Mouse (Mus musculus) right cerebral cortex, adult 18-20 months (tissue): ENCODE measurements around the gene Tmem126b.

Experiments
- DNase-seq: peaks from one replicate; pipeline ENCODE4 v3.0.0; 2022; ENCODE audit warnings: mixed read lengths

The Tmem126b gene

DNA sequence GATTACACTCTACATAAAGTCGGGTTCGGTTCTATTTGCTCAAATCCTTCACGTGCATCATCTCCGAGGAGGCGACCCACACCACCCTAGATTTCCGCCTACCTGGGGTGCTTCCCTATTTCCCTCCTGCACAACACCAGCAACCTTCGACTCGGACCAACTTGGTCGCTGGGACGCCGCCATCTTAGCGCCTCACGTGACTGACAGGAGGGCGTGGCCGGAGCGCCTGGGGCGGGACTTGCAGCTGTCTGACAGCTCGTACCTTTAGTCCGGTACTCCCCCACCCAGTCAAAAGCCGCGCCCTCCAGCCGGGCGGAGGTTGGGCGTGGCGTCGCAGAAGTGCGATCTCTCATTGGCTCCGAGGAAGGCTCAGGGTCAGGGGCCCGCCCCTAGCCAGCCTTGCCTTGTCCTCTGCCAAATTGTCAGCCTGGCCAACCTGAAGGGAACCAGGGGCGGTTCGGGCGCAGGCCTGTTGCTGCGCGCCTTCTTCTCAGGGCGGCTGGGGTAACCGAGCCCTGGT is at the start of gene Tmem126b:
Gene Tmem126b (minus strand): TSS at position 209 of the 520 bp plus-strand sequence.
- peak; percentile 100 for DNase-seq

DNA sequence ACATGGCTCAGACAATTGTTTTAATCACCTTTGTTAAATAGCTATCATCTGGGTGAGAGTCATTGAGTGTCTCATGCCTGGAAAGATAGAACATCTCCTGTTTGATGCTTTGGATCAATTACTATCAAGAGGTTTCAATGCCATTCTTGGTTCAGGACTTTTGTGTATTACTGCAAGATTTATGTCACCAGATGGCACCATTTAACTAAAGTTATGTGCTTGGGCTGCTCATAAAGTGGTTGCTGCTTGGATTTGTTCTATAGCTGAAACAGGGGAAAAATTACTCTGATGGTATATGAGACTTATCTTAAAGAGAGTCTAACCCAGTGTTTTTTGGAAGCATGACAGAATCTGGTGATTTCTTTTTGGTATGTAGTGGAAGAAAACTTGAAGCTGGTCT is 36.5 kb upstream of the Tmem126b start:
- peak; percentile 10 for DNase-seq

DNA sequence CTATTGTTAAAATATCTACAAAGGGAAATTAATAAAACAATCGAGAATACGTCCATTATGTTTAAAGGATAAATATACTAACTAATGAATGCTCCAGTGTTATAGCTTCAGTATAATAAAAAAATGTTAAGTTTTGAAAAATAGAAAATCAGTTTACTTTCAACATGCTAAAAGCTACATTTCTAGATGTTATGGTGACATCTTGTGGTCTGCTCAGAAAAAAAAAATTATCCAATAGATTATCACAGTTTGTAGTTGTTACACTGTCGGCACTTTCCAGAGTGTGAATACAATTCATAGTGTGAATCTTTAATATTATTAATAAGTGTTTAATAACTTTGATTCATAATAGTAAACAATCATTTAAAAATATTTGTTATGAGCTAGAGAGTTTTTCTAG is 32.3 kb upstream of the Tmem126b start:
- DNase-seq: no peak

DNA sequence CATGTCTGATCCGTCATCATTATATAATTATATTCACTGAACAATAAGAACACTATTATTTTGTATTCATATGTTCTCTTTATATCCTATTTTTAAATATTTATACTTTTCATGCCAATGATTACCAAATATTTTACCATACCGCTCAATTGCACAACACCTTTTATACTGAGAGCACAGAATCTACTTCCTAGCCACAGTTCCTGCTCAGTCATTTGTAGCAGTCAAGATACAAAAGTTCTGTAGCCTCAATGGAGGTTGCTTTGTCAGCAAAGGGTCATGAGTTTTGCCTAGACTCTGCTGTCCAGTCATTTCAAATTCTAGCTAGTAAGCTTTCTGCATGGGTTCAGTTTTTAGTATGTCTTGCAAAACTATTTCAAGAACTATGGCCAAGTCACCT is 6.8 kb upstream of the Tmem126b start:
- DNase-seq: no peak

DNA sequence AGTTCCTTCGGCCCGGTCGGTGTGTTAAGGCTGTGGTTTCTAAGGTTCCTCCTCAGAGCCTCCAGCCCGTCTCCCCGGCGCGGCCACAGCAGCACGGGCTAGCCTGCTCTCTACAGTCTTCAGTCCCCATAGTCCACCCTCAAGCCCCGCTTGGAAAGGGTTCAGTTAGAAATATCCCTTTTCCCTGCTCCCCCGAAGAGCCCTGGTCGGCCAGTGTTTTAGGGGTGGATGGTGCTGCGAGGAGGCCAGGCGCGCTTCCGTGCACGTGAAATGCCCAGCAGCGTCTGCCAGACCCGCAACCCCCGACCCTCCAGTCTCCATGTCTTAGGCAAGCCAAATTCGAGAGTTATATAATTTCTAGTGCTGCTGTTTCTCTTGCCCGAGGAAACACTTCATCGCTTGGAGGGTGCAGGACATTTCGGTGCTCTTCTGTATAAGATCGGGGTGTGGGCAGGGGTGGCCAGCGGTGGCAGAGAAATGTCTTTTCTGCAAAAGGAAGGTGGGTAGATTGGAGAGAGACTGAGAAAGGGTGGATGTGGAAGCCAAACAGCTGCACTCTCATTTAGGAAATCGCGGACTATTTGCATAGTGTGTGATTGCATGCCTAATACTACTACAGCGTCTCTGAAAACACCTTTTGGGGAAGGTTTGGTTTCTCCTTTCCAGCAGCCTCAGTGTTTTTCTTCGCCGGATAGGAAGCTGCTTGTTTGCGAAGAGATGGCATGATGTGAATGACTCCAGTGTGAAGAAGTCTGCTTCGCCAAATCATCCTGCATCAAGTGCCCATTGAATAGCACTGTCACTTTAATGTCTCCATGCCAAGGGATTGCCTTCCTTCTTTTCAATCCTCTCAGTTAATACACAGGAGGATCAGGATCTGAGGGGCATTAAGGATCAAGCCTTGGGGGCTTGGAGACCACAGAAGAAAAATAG is 778 bp upstream of the Tmem126b start, which contains the start of gene Dlg2:
Gene Dlg2 (plus strand): TSS at position 360 of the 933 bp plus-strand sequence.
- peak; percentile 47 for DNase-seq

DNA sequence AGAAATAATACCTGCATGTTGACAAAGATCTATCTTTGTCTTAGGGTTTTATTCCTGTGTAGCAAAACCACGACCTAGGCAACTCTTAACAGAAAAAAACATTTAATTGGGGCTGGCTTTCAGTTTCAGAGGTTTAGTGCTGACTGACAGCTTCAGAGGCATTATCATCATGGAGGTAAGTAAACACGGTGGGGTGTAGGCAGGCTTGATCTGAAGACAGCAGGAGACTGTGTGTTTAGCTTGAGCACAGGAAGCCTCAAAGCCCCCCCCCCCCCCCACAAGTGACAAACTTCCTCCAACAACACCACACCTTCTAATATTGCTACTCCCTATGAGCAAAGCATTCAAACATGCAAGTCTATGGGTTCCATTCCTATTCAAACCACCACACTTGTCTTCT is 2.3 kb downstream of the Tmem126b start:
- no peak for DNase-seq

DNA sequence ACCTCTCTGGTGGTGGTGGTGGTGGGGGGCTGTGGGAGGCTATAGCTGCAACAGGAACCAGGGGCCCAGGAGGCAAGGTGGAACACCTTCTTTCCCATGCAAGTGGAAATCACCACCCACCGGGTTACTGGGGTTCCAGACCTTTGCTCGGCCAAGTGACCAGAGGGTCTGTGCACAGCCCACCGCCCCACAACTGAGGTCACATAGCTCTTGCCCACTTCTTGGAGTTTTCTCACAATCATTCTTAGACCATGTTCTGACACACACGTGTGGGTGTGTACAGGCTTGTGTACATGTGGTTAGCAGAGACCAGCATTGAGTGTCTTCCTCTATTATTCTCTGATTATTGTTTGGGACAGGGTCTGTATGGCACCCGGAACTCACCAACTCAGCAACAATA is 14.4 kb downstream of the Tmem126b start:
- no peak for DNase-seq

DNA sequence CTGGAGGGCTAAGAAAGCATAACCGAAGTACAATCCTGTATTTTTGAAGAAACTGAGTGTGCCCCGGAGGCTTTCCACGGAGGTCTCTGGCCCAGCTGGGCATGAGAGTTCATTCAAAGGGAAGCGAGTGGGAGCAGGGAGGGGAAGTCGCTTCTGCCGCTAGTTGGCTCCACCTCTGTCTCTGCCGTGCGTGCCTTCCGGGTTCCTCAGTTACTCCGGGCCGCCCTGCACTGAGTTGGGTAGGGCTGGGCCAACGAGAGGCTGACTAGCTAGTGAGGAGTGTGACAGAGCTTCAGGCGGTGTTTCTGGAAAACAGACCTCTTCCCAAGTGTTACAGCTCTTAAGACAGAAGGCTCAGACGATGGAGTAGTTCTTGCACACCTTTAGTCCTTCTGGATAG is 14.9 kb downstream of the Tmem126b start:
- no peak for DNase-seq

DNA sequence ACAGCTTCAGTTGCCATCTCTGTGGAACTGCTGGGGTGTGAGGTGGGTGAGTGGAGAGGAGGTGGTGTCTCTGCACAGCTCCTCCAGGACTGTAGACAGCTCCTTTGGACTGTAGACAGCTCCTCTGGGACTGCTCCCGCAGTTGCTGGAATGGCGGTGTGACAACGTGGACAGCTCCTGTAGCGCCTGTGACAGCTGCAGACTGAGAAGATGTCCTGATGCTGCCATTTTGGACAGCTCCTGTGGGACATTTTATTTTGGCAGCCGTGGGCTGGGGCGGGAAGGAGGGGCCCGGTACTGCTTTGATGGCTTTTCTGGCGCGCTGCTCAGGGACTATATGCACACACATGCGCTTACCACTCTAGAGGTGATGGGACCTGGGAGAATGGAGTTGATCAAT is 15.5 kb downstream of the Tmem126b start:
- no peak for DNase-seq

DNA sequence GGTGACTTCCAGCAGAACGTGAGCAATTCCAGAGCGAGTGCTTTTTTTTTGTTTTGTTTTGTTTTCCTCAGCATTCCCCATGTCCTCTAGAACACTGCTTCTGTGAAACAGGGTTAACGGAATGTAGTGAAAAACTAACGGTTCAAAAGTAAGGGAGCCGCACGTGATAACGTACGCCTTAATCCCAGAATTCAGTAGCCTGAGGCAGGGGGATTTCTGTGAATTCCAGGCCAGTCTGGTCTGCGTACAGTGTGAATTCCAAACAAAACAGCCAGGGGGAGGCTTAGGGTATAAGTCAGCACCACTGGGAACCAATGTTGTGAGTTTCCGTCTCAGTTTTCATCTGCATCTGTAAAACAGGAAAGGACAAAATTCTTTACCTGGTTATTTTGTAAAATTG is 18.3 kb downstream of the Tmem126b start:
- no peak for DNase-seq

DNA sequence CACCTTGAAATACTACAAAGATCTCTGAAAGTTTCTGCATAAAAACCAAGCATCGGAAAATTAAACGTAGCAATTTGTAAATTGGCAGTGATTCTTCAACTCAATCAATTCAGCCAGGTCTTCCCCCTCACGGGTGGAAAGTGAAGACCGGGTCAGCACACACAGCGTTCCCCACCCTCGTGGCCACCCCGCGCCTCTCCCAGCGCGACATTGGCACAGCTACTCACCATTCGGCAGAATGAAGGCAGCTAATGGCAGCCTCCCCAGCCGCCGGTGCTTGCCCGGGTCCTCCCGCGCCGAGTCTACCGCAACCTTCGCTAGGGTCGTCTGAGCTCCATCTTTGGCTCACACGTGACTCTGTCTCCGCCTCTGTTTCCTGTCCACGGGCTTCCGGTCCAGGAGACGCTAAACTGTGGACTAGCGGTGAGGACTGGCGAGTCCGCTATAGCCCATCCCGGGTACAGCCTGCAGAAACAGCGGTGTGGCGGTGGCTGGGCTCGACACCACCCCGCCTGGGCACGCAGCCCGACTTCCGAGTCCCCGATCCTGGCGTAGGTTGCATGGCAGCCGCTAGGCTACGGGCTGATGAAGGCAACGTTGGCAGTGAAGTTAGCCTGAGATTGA is 18.8 kb downstream of the Tmem126b start, which contains the start of gene Tmem126a:
Gene Tmem126a (minus strand): TSS at position 385 of the 624 bp plus-strand sequence.
- peak; percentile 90 for DNase-seq

DNA sequence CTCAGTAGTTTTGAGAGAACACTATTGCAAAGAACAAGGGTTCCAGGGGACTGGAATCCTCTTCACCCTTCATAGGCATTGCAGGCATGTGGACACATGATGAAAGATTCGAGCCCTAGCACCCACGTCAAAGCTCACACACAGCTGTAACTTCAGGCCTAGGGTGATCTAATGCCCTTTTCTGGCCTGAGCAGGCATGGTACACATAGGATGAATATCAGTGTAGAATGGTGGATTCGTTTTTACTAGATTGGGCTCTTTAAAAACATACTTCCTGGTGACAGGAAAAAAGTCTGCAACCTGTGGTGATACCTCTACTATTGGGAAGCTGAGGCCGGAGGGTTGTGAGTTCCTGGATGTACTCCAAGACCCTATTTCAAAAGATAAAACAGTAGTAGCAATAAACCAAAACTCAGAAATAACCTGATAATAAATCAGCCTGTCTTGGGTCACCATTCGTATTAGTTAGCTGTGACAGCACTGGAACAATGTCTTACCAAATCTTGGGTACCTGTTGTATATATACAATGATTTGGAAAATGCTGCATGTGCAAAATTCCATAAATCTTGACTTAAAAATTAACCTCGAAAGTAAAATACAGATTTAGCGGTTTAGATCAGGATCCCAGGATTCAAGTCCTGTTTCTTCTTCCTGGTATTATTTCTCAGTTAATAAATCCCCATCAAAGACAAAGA is 19.5 kb downstream of the Tmem126b start:
- no peak for DNase-seq

DNA sequence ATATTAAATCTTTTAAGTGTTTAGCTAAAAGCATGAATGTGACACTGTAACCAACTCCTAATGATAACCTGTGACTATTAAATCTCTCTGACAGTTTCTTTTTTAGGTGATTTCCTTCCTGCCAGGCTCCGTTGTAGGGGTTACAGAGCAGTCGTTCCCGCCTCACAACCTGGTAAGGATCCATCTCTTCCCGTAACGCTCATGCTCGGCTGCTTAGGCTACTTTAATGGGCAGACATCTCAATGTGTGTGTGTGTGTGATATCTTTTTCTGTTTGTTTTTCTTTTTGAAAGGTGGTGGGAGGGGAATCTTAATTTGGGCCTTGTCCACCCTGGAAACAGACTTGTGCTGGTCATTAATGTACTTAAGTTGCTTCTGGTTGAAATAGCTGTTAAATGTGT is 31.6 kb downstream of the Tmem126b start:
- no peak for DNase-seq

DNA sequence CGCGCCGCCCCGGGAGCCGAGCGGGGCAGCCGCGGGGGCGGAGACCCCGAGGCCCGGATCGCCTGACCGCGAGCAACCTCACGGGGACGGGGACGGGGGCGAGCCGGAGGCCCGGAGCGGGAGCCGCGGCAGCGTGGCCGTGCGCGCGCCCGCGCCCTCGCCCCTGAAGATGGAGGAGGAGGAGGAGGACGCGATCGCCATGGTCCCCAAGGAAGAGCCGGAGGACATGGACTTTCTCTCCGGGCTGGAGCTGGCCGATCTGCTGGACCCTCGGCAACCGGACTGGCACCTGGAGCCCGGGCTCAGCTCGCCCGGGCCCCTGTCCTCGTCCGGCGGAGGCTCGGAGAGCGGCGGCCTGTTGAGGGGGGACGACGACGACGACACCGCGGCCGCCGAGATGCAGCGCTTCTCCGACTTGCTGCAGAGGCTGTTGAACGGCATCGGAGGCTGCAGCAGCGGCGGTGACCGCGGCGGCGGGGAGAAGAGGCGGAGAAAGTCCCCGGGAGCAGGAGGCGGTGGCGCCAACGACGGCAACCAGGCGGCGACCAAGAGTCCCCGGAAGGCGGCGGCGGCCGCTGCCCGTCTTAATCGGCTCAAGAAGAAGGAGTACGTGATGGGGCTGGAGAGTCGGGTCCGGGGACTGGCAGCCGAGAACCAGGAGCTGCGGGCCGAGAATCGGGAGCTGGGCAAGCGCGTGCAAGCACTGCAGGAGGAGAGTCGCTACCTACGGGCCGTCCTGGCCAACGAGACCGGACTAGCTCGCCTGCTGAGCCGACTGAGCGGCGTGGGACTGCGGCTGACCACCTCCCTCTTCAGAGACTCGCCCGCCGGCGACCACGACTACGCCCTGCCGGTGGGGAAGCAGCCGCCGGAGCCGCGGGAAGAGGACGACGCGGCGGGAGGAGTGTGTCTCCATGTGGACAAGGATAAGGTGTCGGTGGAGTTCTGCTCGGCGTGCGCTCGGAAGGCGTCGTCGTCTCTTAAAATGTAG is 32.4 kb downstream of the Tmem126b start:
- peak; percentile 77 for DNase-seq

DNA sequence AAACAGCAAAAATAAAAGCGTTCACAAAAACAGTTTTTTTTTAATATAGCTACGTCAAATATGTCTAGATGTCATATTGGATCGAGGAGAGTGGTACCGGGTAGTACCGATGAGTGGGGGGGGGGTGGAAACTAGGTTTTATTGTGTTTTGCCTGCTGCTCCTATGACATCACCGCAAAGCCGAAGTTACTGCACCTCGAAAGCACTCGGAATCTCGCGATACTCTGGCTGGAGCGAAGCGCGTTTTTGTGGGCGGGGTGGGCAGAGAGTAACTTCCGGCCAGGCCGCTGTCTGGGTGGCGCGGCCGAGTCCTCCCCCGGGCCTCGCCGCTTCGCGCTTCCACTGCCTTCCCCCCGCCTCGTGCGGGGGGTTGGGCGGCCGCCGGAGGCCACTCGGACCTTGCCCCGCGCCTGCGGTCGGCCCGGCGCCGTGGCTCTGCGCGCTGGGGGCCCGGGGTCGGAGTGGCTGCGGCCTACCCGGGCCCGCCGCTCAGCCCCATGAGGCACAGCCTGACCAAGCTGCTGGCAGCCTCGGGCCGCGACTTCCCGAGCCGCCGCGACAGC is 33.2 kb downstream of the Tmem126b start, which contains the start of gene Crebzf:
Gene Crebzf (plus strand): TSS at position 212 of the 563 bp plus-strand sequence.
- peak; percentile 97 for DNase-seq

DNA sequence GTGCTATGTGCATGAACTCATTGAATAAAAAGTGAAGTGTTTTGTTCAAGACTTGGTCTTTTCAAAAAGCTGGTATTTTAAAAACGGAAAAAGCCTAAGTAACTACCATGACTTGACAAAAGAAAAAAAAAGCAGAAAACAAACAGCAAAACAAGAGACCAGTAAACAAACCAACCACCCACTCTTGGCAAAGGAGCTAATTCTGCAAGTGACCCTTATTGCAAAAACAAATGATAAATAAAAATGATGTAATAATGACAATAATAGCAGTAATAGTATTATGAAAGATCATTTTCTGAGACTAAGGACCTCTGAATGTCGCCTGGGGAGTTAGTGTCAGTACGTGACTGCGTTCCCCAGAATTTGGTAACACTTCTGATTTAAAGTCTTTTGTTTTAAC is 33.7 kb downstream of the Tmem126b start:
- DNase-seq: no peak

DNA sequence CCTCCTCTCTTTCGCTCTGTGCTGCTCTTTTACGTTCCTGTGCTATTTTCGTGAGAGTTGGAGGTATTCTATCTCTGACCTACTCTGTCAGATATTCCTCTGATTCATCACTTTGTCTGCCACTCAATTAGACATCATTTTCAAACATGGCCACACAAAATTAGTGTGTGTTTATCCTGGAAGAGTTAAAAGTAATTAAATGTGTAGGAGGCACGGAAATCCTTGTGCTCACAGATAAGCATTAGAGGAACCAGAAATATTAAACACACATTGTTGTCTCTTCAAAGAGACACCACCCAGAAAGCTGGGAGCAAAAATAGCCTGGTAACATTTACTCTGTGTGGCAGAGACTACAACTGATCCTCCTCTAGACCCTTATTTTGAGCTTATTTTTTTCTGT is 35.8 kb downstream of the Tmem126b start:
- no peak for DNase-seq

DNA sequence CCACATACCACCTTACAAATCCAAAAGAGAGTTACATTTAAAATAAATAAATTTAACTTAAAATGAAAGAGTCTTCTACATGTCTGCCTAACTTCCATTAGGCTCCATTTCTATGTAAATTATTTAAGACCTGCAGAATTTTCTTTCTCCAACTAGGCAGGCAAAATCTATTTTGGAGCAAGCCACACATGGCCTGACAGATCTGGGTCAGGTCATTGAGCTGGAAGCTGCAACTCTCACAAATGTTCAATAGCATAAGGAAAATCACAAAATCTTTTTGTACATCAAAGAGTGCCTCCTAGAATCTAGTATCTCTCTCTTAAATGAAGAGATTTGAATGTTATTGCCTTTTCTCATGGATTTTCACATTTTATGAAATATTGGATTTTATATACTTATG is 43.6 kb downstream of the Tmem126b start:
- no peak for DNase-seq

DNA sequence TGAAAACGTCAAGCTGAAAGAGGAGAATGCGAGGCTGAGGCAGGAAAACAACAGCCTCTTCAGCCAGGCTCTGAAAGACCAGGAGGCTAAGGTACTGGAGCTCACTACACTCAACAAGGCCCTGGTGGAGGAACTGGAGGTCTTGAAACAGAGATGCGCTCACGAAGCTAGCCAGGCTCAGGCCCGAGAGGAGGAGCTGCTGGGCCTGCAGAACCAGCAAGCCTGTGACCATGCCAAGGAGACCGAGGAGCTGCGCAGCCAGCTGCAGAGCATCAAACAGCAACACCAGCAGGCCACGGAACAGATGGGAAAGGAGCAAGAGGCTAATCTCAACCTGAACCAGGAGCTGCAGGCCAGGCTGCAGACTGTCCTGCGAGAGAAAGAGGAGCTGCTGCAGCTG is 48.8 kb downstream of the Tmem126b start:
- DNase-seq: no peak

DNA sequence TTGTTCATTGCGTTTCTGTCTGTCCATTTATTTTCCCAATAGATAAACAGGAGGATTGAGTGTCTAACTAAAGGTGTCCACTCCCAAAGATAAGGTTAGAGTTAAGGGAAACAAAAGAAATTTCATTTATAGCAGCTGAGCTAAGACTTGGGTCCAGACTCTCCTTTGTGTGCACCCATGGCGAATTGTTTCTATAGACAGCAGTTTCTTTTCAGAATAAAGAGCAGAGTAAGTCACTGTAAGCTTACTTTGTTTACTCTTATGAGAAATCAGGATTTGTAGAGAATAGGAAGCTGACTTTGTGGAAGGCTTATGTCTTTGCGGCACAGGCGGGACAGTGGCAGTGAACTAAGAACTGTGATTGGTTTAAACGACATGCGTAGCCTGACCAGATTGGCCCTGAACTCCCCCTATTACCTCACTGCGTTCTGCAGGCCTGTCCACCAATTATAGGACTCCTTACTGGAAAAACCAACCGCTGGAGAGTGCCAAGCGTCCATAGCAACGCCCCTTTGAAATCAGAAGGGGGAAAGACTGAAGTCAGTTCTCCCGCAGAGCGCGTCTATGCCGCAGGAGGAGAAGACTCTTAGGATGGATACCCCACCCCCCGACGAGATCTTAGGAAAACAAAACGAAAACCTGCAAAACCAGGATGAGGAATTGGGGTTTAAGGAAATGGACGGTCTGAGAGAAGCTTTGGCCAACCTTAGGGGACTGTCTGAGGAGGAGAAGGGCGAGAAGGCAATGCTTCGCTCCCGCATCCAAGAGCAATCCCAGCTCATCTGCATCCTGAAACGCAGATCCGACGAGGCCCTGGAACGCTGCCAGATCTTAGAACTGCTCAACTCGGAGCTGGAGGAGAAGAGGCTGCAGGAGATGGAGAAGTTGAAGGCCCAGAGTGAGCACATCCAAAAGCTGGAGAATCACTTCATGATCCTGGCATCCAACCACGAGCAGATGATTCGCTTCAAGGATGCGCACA is 49.5 kb downstream of the Tmem126b start, which contains the start of gene Ccdc89:
Gene Ccdc89 (plus strand): TSS at position 558 of the 982 bp plus-strand sequence.
- DNase-seq: peak; percentile 86
